Mouse (Mus musculus): ENCODE measurements around the gene Prkcb. TPM values are rescaled to one million over a fixed set of nuclear protein-coding genes. Genes with fewer than 3 reads are reported as not detected.
A peak's percentile ranks its signal among the peaks of the same experiment; 100 is the strongest.

The Prkcb gene
- polyA plus RNA-seq, 1 experiment, result 767 TPM

DNA sequence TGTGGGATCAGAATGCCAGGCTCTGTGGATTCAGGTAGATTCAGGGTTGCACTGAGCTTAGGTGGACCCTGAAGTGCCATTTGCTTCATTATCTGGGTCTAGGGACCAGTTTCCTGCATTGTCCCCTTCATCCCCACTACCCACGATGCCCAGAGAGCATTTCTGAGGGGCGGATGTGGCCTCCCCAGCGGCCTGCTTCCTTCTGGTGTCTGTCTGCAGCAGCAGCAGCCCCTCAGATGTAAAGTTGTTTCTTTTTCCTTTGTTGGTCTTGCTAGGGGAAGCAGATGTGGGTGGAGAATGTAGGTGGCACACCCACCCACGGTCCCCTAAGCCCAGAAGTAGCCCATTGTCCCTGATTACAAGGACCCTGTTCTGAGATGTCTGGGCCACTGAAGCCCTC, 99.3 kb downstream of the Prkcb start:
- no peak for TF ChIP-seq POLR2A (IDR thresholded peaks at IDR 0.05; ENCODE audit: extremely low read depth, insufficient read depth, low read length)
- no peak for TF ChIP-seq CTCF (IDR thresholded peaks at IDR 0.05; ENCODE audit: extremely low read depth, insufficient read depth, low read length)
- H3K4me1 ChIP-seq (ENCODE audit: control insufficient read depth, insufficient read depth, low read length), result peaks cover 16% of the 10 kb centered on the region
- no peak overlapping the region for H3K27ac ChIP-seq (ENCODE audit: insufficient read depth, low read length)
- no peak overlapping the region for H3K4me3 ChIP-seq (ENCODE audit: insufficient read depth, low read length)

DNA sequence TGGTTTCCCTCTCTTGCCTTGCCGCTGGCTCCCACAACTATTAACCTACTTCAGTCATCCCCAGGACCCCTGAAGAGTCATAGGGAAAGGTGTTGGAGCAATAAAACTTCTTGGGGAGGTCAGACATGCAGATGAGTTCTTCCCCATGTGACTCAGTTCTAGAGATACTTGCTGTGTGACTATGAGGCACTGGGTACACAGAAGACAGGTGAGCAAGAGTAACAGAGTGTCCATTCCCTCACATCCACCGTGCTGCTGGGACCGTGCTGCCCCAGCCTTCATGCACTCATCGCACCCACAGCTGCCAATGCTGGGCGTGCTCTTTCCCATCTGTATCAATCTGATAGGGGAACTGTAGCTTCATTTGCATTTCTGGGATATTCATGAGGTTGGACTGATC, 100.3 kb downstream of the Prkcb start:
- TF ChIP-seq POLR2A (IDR thresholded peaks at IDR 0.05; ENCODE audit: extremely low read depth, insufficient read depth, low read length) (no peak), CTCF (IDR thresholded peaks at IDR 0.05; ENCODE audit: extremely low read depth, insufficient read depth, low read length) (no peak)
- Histone ChIP-seq H3K27ac (ENCODE audit: insufficient read depth, low read length) (no peak overlapping the region), H3K4me3 (ENCODE audit: insufficient read depth, low read length) (no peak overlapping the region), H3K4me1 (ENCODE audit: control insufficient read depth, insufficient read depth, low read length) (peaks cover 16% of the 10 kb centered on the region)

- Histone ChIP-seq H3K4me1 (ENCODE audit: control insufficient read depth, insufficient read depth, low read length) (peaks cover 16% of the 10 kb centered on the region), H3K27ac (ENCODE audit: insufficient read depth, low read length) (no peak overlapping the region), H3K4me3 (ENCODE audit: insufficient read depth, low read length) (no peak overlapping the region)
- TF ChIP-seq CTCF (IDR thresholded peaks at IDR 0.05; ENCODE audit: extremely low read depth, insufficient read depth, low read length) (no peak), POLR2A (IDR thresholded peaks at IDR 0.05; ENCODE audit: extremely low read depth, insufficient read depth, low read length) (no peak)
These were observed 101.1 kb downstream of the Prkcb start for GRCm38 (mm10) chr7:122389633-122390032.

DNA sequence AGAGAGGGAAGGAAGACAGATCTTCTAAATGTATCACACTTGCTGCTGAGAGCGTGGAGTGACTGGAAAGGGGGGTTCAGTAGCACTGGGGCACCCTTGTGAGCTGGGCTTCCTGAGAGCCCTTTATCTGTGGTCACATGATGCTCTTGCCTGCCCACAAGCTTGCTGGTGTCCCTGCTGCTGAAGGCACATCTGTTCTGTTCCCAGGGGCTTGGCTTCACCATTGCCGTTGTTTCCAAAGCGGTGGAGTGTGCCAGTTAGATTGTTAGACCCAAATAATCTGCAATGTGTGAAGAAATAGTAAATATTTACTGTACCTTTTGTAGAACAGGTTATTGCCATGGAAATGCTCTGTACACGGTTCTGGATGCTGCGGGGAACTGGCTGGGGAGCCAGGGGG, 101.6 kb downstream of the Prkcb start:
- no peak overlapping the region for H3K4me3 ChIP-seq (ENCODE audit: insufficient read depth, low read length)
- TF ChIP-seq POLR2A (IDR thresholded peaks at IDR 0.05; ENCODE audit: extremely low read depth, insufficient read depth, low read length) (no peak), CTCF (IDR thresholded peaks at IDR 0.05; ENCODE audit: extremely low read depth, insufficient read depth, low read length) (no peak)
- H3K27ac ChIP-seq (ENCODE audit: insufficient read depth, low read length), result no peak overlapping the region
- H3K4me1 ChIP-seq (ENCODE audit: control insufficient read depth, insufficient read depth, low read length), result peaks cover 18% of the 10 kb centered on the region

- H3K4me3 ChIP-seq (ENCODE audit: insufficient read depth, low read length), result no peak overlapping the region
- peaks cover 19% of the 10 kb centered on the region for H3K4me1 ChIP-seq (ENCODE audit: control insufficient read depth, insufficient read depth, low read length)
- H3K27ac ChIP-seq (ENCODE audit: insufficient read depth, low read length), result no peak overlapping the region
- TF ChIP-seq POLR2A (IDR thresholded peaks at IDR 0.05; ENCODE audit: extremely low read depth, insufficient read depth, low read length) (no peak), CTCF (IDR thresholded peaks at IDR 0.05; ENCODE audit: extremely low read depth, insufficient read depth, low read length) (no peak)
These were observed 102.1 kb downstream of the Prkcb start for GRCm38 (mm10) chr7:122390683-122391082.

GRCm38 (mm10) chr7:122391382-122391781, 102.8 kb downstream of the Prkcb start:
- TF ChIP-seq POLR2A (IDR thresholded peaks at IDR 0.05; ENCODE audit: extremely low read depth, insufficient read depth, low read length), result no peak
- 0 out of 2 replicates have a peak, but pooled peaks have one; percentile 14 for TF ChIP-seq CTCF (IDR thresholded peaks at IDR 0.05; ENCODE audit: extremely low read depth, insufficient read depth, low read length)
- peaks cover 25% of the 10 kb centered on the region for H3K4me1 ChIP-seq (ENCODE audit: control insufficient read depth, insufficient read depth, low read length)
- no peak overlapping the region for H3K27ac ChIP-seq (ENCODE audit: insufficient read depth, low read length)

GRCm38 (mm10) chr7:122393964-122394363, 105.4 kb downstream of the Prkcb start:
- H3K4me1 ChIP-seq (ENCODE audit: control insufficient read depth, insufficient read depth, low read length), result peaks cover 23% of the 10 kb centered on the region
- no peak for TF ChIP-seq CTCF (IDR thresholded peaks at IDR 0.05; ENCODE audit: extremely low read depth, insufficient read depth, low read length)
- no peak for TF ChIP-seq POLR2A (IDR thresholded peaks at IDR 0.05; ENCODE audit: extremely low read depth, insufficient read depth, low read length)
- no peak overlapping the region for H3K27ac ChIP-seq (ENCODE audit: insufficient read depth, low read length)
- H3K4me3 ChIP-seq (ENCODE audit: insufficient read depth, low read length), result no peak overlapping the region

More at GRCm38 (mm10) chr7:122391382-122391781, 102.8 kb downstream of the Prkcb start:
- H3K4me3 ChIP-seq (ENCODE audit: insufficient read depth, low read length), result no peak overlapping the region

- Histone ChIP-seq H3K4me3 (ENCODE audit: insufficient read depth, low read length) (no peak overlapping the region), H3K4me1 (ENCODE audit: control insufficient read depth, insufficient read depth, low read length) (peaks cover 17% of the 10 kb centered on the region), H3K27ac (ENCODE audit: insufficient read depth, low read length) (no peak overlapping the region)
- TF ChIP-seq CTCF (IDR thresholded peaks at IDR 0.05; ENCODE audit: extremely low read depth, insufficient read depth, low read length) (no peak), POLR2A (IDR thresholded peaks at IDR 0.05; ENCODE audit: extremely low read depth, insufficient read depth, low read length) (no peak)
These were observed 106.8 kb downstream of the Prkcb start for GRCm38 (mm10) chr7:122395159-122395975.

DNA sequence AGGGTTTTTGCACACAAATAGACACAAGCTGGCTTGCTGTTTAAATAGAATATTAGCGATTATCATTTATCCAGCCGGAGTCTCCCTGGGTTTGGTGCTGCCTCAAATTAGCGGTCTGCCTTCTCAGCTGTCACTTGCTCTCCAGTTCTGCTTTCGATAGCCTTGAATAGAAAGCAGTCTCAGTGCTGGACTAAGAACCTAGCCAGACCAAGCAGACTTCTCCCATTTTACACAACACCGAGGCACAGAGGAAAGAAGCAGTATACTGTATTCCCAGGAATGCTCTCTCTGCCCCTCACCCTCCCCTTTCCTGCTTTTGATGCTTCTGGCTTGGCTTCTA, 107.4 kb downstream of the Prkcb start:
- TF ChIP-seq POLR2A (IDR thresholded peaks at IDR 0.05; ENCODE audit: extremely low read depth, insufficient read depth, low read length), result no peak
- no peak for TF ChIP-seq CTCF (IDR thresholded peaks at IDR 0.05; ENCODE audit: extremely low read depth, insufficient read depth, low read length)
- Histone ChIP-seq H3K4me1 (ENCODE audit: control insufficient read depth, insufficient read depth, low read length) (peaks cover 12% of the 10 kb centered on the region), H3K4me3 (ENCODE audit: insufficient read depth, low read length) (no peak overlapping the region), H3K27ac (ENCODE audit: insufficient read depth, low read length) (no peak overlapping the region)

GRCm38 (mm10) chr7:122397699-122398098, 109.1 kb downstream of the Prkcb start:
- H3K4me1 ChIP-seq (ENCODE audit: control insufficient read depth, insufficient read depth, low read length), result peaks cover 14% of the 10 kb centered on the region
- H3K27ac ChIP-seq (ENCODE audit: insufficient read depth, low read length), result no peak overlapping the region
- TF ChIP-seq POLR2A (IDR thresholded peaks at IDR 0.05; ENCODE audit: extremely low read depth, insufficient read depth, low read length) (no peak), CTCF (IDR thresholded peaks at IDR 0.05; ENCODE audit: extremely low read depth, insufficient read depth, low read length) (no peak)
- H3K4me3 ChIP-seq (ENCODE audit: insufficient read depth, low read length), result no peak overlapping the region

Measured in cortical plate, adult 2 months (tissue).